Mouse (Mus musculus) G1E (cell line): ENCODE measurements around the gene Oas3. TPM values are rescaled to one million over a fixed set of nuclear protein-coding genes. Genes with fewer than 3 reads are reported as not detected.

ENCODE experiments used
- ATAC-seq: 2 replicates; pipeline ENCODE4 v1.8.0; 2016; ENCODE audit warnings: mild to moderate bottlenecking; ENCODE audit not compliant: insufficient number of reproducible peaks, poor library complexity, low FRiP score, severe bottlenecking; ENCODE audit errors: extremely low read depth
- DNase-seq: peaks from one replicate; pipeline ENCODE4 v3.0.0; 2012; ENCODE audit warnings: low spot score
- H3K27me3 ChIP-seq: 2 replicates; pipeline ENCODE4 v1.6.1; 2012; ENCODE audit warnings: mild to moderate bottlenecking, low read length, inconsistent platforms; ENCODE audit not compliant: insufficient read depth
- H3K36me3 ChIP-seq: replicated peaks from 2 replicates; pipeline ENCODE3; 2012; ENCODE audit warnings: mild to moderate bottlenecking, inconsistent platforms
- H3K4me1 ChIP-seq: 2 replicates; pipeline ENCODE4 v1.6.1; 2012; ENCODE audit warnings: low read depth, low read length, inconsistent platforms, mixed read lengths; ENCODE audit not compliant: insufficient read depth
- H3K4me3 ChIP-seq: 2 replicates; pipeline ENCODE4 v1.5.1; 2012; ENCODE audit warnings: low read depth, mild to moderate bottlenecking, inconsistent platforms, low read length, moderate library complexity, mixed read lengths
- H3K9me3 ChIP-seq: replicated peaks from 2 replicates; pipeline ENCODE4 v1.6.1; 2012; ENCODE audit warnings: inconsistent platforms
- CTCF ChIP-seq: IDR thresholded peaks from 2 replicates; pipeline ENCODE4 v1.5.1; 2012; ENCODE audit warnings: low read depth, low read length, inconsistent platforms, mixed read lengths
- GATA1 ChIP-seq: IDR thresholded peaks from 2 replicates; pipeline ENCODE4 v1.6.1; 2012; ENCODE audit warnings: borderline replicate concordance, low read length, inconsistent platforms, mixed read lengths
- GATA2 ChIP-seq: IDR thresholded peaks from 2 replicates; pipeline ENCODE4 v1.6.1; 2012; ENCODE audit warnings: low read depth, low read length, inconsistent platforms, borderline replicate concordance
- POLR2AphosphoS5 ChIP-seq: IDR thresholded peaks from 2 replicates; pipeline ENCODE4 v1.6.1; 2012; ENCODE audit warnings: low read depth, low read length, inconsistent platforms; ENCODE audit not compliant: insufficient replicate concordance
- TAL1 ChIP-seq: conservative IDR thresholded peaks from 2 replicates; pipeline ENCODE4 v1.6.1; 2012; ENCODE audit warnings: low read depth, low read length, inconsistent platforms, mixed read lengths
- polyA plus RNA-seq: library from polyadenylated mRNA; stranded (reverse); fragments of >175 nt; gene quantifications from 2 replicates; pipeline ENCODE4 v1.2.3, GENCODE M21; 2012
- total RNA-seq, 2 experiments: library from RNA; stranded (forward) in 1 of 2; stranded (reverse) in 1 of 2; fragments of 200-1000 nt in 1 of 2; fragments of >200 nt in 1 of 2; fragmentation: Nextera tagmentation in 1 of 2; gene quantifications; 2 replicates each; pipeline ENCODE4 v1.2.3; 2014 to 2017

Gene Oas3
- total and polyA plus RNA-seq, 3 experiments = 0.26 to 2.0 (median 0.60) TPM

GRCm38 (mm10) chr5:120746451-120746850 lies 31.0 kb downstream of the Oas3 start:
- TF ChIP-seq POLR2AphosphoS5 (no peak), GATA2 (no peak), TAL1 (no peak), GATA1 (no peak), CTCF (peak; percentile 52)
- H3K9me3 ChIP-seq = no peaks in the 10 kb centered on the region
- H3K4me3 ChIP-seq = no peak overlapping the region
- DNase-seq (no peak), ATAC-seq (no peak)
- H3K27me3 ChIP-seq = peaks cover 17% of the 10 kb centered on the region
- peaks cover 9% of the 10 kb centered on the region for H3K4me1 ChIP-seq
- H3K36me3 ChIP-seq = no peaks in the 10 kb centered on the region

GRCm38 (mm10) chr5:120742125-120742524 lies 35.3 kb downstream of the Oas3 start:
- Histone ChIP-seq H3K36me3 (no peaks in the 10 kb centered on the region), H3K27me3 (peaks cover 12% of the 10 kb centered on the region; the same call in 1 of the 2 replicates), H3K4me3 (no peak overlapping the region), H3K9me3 (no peaks in the 10 kb centered on the region), H3K4me1 (no peaks in the 10 kb centered on the region)
- no peak for DNase-seq
- no peak; the same call in 1 of the 2 replicates for ATAC-seq
- TF ChIP-seq CTCF = peak; percentile 73
- no peak for TF ChIP-seq POLR2AphosphoS5

- DNase-seq = no peak
- Histone ChIP-seq H3K27me3 (peaks cover 4% of the 10 kb centered on the region; the same call in 1 of the 2 replicates), H3K9me3 (no peaks in the 10 kb centered on the region), H3K4me1 (no peaks in the 10 kb centered on the region), H3K36me3 (no peaks in the 10 kb centered on the region), H3K4me3 (no peak overlapping the region)
- ATAC-seq = no peak
- TF ChIP-seq POLR2AphosphoS5 = no peak
- no peak for TF ChIP-seq TAL1
- no peak for TF ChIP-seq GATA2
- no peak for TF ChIP-seq GATA1
- TF ChIP-seq CTCF = no peak
These were observed 43.0 kb downstream of the Oas3 start for GRCm38 (mm10) chr5:120734380-120734990.

- DNase-seq = no peak
- no peak for ATAC-seq
- peaks cover 4% of the 10 kb centered on the region; the same call in 1 of the 2 replicates for H3K27me3 ChIP-seq
- no peak overlapping the region for H3K4me3 ChIP-seq
- no peaks in the 10 kb centered on the region for H3K9me3 ChIP-seq
- no peaks in the 10 kb centered on the region for H3K4me1 ChIP-seq
- no peaks in the 10 kb centered on the region for H3K36me3 ChIP-seq
- TF ChIP-seq GATA2 = no peak
- TF ChIP-seq GATA1 = no peak
- TF ChIP-seq CTCF = no peak
- no peak for TF ChIP-seq TAL1
- no peak for TF ChIP-seq POLR2AphosphoS5
These were observed 43.8 kb downstream of the Oas3 start for GRCm38 (mm10) chr5:120733696-120734095.

- H3K36me3 ChIP-seq = no peaks in the 10 kb centered on the region
- DNase-seq (no peak), ATAC-seq (no peak)
- peaks cover 9% of the 10 kb centered on the region for H3K27me3 ChIP-seq
- no peaks in the 10 kb centered on the region for H3K4me1 ChIP-seq
- no peak for TF ChIP-seq CTCF
- TF ChIP-seq POLR2AphosphoS5 = no peak
- TF ChIP-seq GATA1 = no peak
- no peak for TF ChIP-seq TAL1
- TF ChIP-seq GATA2 = no peak
- no peaks in the 10 kb centered on the region for H3K9me3 ChIP-seq
- H3K4me3 ChIP-seq = no peak overlapping the region
These were observed 44.7 kb downstream of the Oas3 start for GRCm38 (mm10) chr5:120732740-120733139.

GRCm38 (mm10) chr5:120729319-120729718 lies 48.1 kb downstream of the Oas3 start:
- ATAC-seq (no peak), DNase-seq (no peak)
- peaks cover 13% of the 10 kb centered on the region for H3K27me3 ChIP-seq
- no peaks in the 10 kb centered on the region for H3K36me3 ChIP-seq
- TF ChIP-seq POLR2AphosphoS5 (no peak), GATA2 (no peak), CTCF (no peak), TAL1 (no peak), GATA1 (no peak)
- peaks cover 6% of the 10 kb centered on the region for H3K4me1 ChIP-seq
- no peaks in the 10 kb centered on the region for H3K9me3 ChIP-seq
- no peak overlapping the region for H3K4me3 ChIP-seq
